Mouse (Mus musculus) forebrain, embryonic 12.5 days (tissue): ENCODE results near the gene Tfcp2l1. TPM values are rescaled to one million over a fixed set of nuclear protein-coding genes. Genes with fewer than 3 reads are reported as not detected.

Source experiments
- ATAC-seq: fragments of 200-750 bp; cut with Nextera tagmentation; 2 replicates; pipeline ENCODE4 v1.8.0; 2017; ENCODE audit warnings: moderate TSS enrichment; ENCODE audit not compliant: low FRiP score
- H3K27ac ChIP-seq: fragments of 300-500 bp; sonication (generic); 2 replicates; pipeline ENCODE4 v1.5.1; 2016; ENCODE audit warnings: mild to moderate bottlenecking
- H3K27me3 ChIP-seq: fragments of 300-500 bp; sonication (generic); 2 replicates; pipeline ENCODE4 v1.6.1; 2016; ENCODE audit warnings: mild to moderate bottlenecking
- H3K36me3 ChIP-seq: fragments of 300-500 bp; sonication (generic); replicated peaks from 2 replicates; pipeline ENCODE4 v1.6.1; 2016; ENCODE audit warnings: mild to moderate bottlenecking
- H3K4me1 ChIP-seq: fragments of 300-500 bp; sonication (generic); 2 replicates; pipeline ENCODE4 v1.6.1; 2016
- H3K4me2 ChIP-seq: fragments of 300-500 bp; sonication (generic); 2 replicates; pipeline ENCODE4 v1.6.1; 2016; ENCODE audit warnings: mild to moderate bottlenecking, moderate library complexity
- H3K4me3 ChIP-seq: fragments of 300-500 bp; sonication (generic); replicated peaks from 2 replicates; pipeline ENCODE4 v1.5.1; 2016; ENCODE audit warnings: mild to moderate bottlenecking
- H3K9ac ChIP-seq: fragments of 300-500 bp; sonication (generic); 2 replicates; pipeline ENCODE4 v1.6.1; 2016; ENCODE audit warnings: mild to moderate bottlenecking
- H3K9me3 ChIP-seq: fragments of 300-500 bp; sonication (generic); 2 replicates; pipeline ENCODE4 v1.6.1; 2016
- WGBS: fragments of 180-500 bp; shearing (Covaris S2); methylation state at CpG from one replicate; pipeline ENCODE4 v1.1.7; 2016; 5-methylcytosine and 5-hydroxymethylcytosine counted together
- polyA plus RNA-seq: library from polyadenylated mRNA; unstranded; fragments of >200 nt; fragmentation: Nextera tagmentation; extraction: Ambion mirVana; gene quantifications from 2 replicates; pipeline ENCODE4 v1.2.1, GENCODE M21; 2016

Gene Tfcp2l1
- polyA plus RNA-seq, 1 experiment from 2014 or later, result 0.13 TPM

DNA sequence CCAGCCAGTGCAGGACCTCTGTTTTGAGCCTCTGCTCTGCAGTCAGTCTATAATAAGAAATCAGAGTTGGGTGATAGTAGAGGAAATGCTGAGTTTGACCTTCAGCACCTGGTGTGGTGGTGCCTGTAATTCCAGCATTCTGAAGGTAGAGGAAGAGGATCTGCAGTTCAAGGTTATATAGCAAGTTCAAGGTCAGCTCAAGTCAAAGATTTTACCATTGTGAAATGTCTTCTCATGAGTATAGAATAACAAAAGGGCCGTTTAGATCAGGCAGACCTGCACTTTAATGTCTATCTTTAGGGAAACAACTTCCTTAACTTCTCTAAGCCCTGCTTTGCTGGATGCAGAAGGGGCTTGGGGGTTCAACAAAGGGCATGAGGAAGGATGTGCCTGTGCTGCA, 35.3 kb downstream of the Tfcp2l1 start:
- no peaks in the 10 kb centered on the region for H3K36me3 ChIP-seq
- H3K4me3 ChIP-seq, result no peak overlapping the region
- no peaks in the 10 kb centered on the region for H3K27me3 ChIP-seq
- ATAC-seq, result no peak
- no peak overlapping the region for H3K27ac ChIP-seq
- no peaks in the 10 kb centered on the region for H3K4me1 ChIP-seq
- no peaks in the 10 kb centered on the region for H3K9me3 ChIP-seq
- 74% methylated on average over 1 of the region's 1 CpGs for WGBS
- H3K9ac ChIP-seq, result no peak overlapping the region
- no peak overlapping the region for H3K4me2 ChIP-seq

DNA sequence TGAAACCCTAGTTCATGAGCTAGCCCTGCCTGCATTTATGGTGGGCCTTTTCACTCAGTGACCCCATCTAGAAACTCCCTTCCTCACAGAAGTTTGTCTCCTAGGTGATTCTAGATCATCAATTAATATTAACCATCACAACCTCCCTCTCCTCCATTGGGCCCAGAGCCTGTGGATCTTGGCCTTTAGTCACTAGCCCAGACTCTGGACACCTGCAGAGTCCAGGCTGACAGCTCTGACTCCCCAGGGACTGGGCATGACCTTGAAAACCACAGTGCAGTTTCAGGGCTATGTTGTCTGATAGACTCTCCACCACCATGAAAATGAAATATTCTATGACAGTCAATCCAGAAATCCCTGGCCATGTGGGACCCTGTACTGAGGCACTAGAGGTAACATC, 39.8 kb downstream of the Tfcp2l1 start:
- H3K27me3 ChIP-seq, result no peaks in the 10 kb centered on the region
- H3K4me3 ChIP-seq, result no peak overlapping the region
- no peaks in the 10 kb centered on the region for H3K36me3 ChIP-seq
- no peaks in the 10 kb centered on the region for H3K9me3 ChIP-seq
- H3K9ac ChIP-seq, result no peak overlapping the region
- H3K4me2 ChIP-seq, result no peak overlapping the region
- ATAC-seq, result no peak
- H3K27ac ChIP-seq, result no peak overlapping the region
- H3K4me1 ChIP-seq, result peaks cover 6% of the 10 kb centered on the region

DNA sequence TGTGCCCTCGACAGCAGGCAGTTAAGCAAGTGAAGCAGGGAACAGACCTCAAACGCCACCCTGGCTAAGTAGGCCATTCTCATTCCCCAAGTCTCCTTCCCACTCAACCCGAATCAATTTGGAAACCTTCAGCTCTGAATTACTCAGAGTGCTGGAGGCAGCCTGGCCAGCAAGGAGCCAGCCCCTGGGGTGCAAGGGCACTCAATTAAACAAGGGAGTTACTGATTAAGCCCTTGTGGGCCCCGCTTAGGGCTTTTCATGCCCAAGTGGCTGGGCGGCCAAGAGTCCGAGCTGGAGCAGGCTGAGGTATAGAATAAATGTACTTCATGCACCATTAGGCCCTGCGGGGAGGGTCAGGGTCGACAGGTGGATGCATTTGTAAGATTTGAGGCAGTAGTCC, 44.5 kb downstream of the Tfcp2l1 start:
- no peak overlapping the region for H3K4me3 ChIP-seq
- no peak overlapping the region for H3K9ac ChIP-seq
- peak; percentile 27; the same call in 1 of the 2 replicates for ATAC-seq
- H3K27me3 ChIP-seq, result no peaks in the 10 kb centered on the region
- H3K36me3 ChIP-seq, result no peaks in the 10 kb centered on the region
- no peak overlapping the region for H3K27ac ChIP-seq
- no peak overlapping the region for H3K4me2 ChIP-seq
- no peaks in the 10 kb centered on the region for H3K9me3 ChIP-seq
- peaks cover 6% of the 10 kb centered on the region for H3K4me1 ChIP-seq
- 19% methylated on average over 8 of the region's 8 CpGs for WGBS

DNA sequence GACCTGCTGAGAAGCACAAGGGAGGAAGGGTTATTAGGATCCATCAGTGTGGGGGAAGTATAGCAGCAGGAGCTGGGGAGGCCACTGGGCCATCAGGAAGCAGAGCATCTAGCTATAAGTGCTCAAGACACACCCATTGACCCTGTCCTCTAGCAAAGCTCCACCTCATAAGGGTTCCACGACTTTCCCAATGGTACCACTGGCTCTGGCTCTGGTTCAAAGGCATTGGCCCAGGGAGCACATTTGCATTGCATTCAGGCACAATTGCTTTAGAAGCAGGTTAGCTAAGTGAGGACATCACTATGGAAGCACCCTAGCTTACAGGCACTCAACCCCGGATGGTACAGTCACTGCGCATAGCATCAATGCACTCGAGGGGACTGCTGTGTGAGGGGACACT, 46.4 kb downstream of the Tfcp2l1 start:
- no peak for ATAC-seq
- Histone ChIP-seq H3K9me3 (no peaks in the 10 kb centered on the region), H3K4me3 (no peak overlapping the region), H3K27ac (no peak overlapping the region), H3K4me2 (no peak overlapping the region), H3K4me1 (peaks cover 6% of the 10 kb centered on the region), H3K9ac (no peak overlapping the region), H3K36me3 (no peaks in the 10 kb centered on the region), H3K27me3 (no peaks in the 10 kb centered on the region)
- WGBS, result 89% methylated on average over 4 of the region's 4 CpGs

DNA sequence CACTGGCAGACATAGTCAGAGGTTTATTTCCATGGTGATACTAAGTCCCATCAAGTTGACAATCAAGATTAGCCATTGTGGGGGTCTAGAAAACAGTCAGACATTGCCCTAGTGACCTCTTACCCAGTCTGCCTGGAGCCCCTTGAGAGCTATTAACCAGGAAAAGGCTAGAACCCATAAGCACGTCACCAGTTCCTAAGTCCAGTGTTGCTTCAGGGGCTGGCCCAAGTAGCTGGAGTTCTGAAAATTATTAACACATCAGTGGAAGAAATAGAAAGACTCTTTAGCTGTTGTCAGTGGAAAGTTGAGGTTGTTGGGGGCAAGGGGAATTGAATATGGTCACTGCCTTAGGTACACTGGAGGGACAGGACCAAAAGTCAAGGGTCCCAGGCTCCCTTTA, 54.2 kb downstream of the Tfcp2l1 start:
- H3K27me3 ChIP-seq, result no peaks in the 10 kb centered on the region
- no peaks in the 10 kb centered on the region for H3K36me3 ChIP-seq
- no peak overlapping the region for H3K4me2 ChIP-seq
- WGBS, result 50% methylated on average over 1 of the region's 1 CpGs
- H3K9me3 ChIP-seq, result no peaks in the 10 kb centered on the region
- no peak overlapping the region for H3K4me3 ChIP-seq
- H3K9ac ChIP-seq, result no peak overlapping the region
- no peaks in the 10 kb centered on the region for H3K4me1 ChIP-seq
- H3K27ac ChIP-seq, result no peak overlapping the region
- ATAC-seq, result no peak

DNA sequence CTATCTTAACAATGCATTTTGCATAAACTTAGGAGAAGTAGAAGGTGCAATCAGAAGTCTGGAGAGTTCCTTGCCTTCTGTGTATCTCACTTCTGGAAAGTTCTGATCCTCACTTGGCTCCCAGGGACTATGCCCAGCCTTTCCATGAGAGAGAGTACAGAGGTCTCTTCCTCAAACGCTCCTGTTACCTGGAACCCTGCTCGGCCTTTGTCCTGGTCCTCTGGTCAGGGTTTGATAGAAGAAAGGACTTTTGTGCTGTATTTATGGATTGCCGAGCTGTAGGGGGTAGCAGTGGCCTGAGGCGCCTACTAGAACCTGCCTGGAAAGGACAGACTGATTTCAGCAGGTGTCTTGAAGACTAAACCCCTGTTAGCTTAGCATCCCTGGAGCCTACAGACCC, 55.9 kb downstream of the Tfcp2l1 start:
- Histone ChIP-seq H3K36me3 (no peaks in the 10 kb centered on the region), H3K27me3 (no peaks in the 10 kb centered on the region), H3K4me3 (no peak overlapping the region), H3K9ac (no peak overlapping the region), H3K9me3 (no peaks in the 10 kb centered on the region), H3K4me1 (no peaks in the 10 kb centered on the region), H3K4me2 (no peak overlapping the region), H3K27ac (no peak overlapping the region)
- 66% methylated on average over 4 of the region's 4 CpGs for WGBS
- no peak for ATAC-seq

DNA sequence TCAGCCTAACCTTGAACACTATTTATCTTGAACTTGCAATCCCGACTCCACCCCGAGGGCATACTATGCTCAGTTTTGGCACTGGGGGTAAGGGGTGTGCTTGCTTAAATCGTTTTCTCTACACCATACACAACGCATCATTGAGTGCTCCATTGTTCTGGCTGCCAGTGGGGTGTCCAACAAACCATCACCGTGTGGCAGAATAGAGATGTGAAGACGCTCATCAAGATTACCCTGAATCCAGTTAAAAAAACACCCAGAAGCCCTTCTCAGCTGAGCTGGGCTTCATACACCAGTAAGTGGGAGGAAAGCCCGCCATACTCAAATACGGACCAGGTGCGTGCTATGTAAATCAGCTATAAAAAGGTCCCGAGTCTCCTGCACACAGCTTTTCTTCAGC, 60.0 kb downstream of the Tfcp2l1 start:
- Histone ChIP-seq H3K27ac (no peak overlapping the region), H3K4me1 (no peaks in the 10 kb centered on the region), H3K36me3 (no peaks in the 10 kb centered on the region), H3K9ac (no peak overlapping the region), H3K4me2 (no peak overlapping the region), H3K9me3 (no peaks in the 10 kb centered on the region), H3K4me3 (no peak overlapping the region), H3K27me3 (no peaks in the 10 kb centered on the region)
- WGBS, result 74% methylated on average over 10 of the region's 10 CpGs
- no peak for ATAC-seq

DNA sequence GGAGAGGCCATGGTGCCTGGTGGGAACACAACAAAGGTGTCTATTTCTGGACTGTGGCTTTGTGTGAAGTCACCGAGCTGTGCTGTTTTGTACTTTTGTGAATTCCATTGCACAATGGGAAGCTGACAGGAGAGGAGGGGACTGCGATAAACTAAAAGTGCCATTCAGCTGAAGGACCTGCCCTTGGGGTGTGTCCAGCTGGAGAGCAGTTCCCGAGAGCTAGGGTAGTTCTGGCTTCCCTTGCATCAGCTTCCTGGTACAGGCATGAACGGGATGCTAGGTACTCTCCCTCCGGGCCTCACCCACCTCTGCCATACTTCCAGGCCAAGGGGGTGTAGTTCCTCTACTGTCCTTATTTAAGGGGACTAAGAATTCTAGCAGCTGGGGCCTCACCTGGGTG, 62.1 kb downstream of the Tfcp2l1 start:
- Histone ChIP-seq H3K9me3 (no peaks in the 10 kb centered on the region), H3K4me1 (no peaks in the 10 kb centered on the region), H3K27me3 (no peaks in the 10 kb centered on the region), H3K36me3 (no peaks in the 10 kb centered on the region), H3K4me2 (no peak overlapping the region), H3K4me3 (no peak overlapping the region), H3K9ac (no peak overlapping the region), H3K27ac (no peak overlapping the region)
- ATAC-seq, result no peak
- 32% methylated on average over 5 of the region's 5 CpGs for WGBS

DNA sequence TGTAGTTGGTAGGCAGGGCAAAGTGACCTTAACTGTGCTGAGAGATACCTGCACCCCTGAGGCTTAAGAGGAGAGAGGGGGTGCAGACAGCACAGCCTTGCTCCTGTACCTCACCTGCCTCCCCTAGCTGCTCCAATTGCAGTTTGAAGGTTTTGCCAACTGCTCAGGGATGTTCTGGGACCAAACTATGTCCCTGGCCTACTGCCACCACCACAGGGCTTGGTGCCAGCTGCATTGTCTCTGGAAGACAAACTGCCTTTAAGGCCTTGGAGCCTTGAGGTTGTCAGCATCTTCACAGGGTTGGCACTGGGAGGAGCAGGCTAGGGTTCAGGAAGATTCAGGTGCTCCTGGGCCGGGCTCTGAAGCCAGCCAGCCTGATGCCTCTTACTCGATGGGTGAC, 66.7 kb downstream of the Tfcp2l1 start:
- Histone ChIP-seq H3K4me1 (no peaks in the 10 kb centered on the region), H3K36me3 (no peaks in the 10 kb centered on the region), H3K27ac (no peak overlapping the region), H3K4me3 (no peak overlapping the region), H3K9me3 (no peaks in the 10 kb centered on the region), H3K4me2 (no peak overlapping the region), H3K9ac (no peak overlapping the region), H3K27me3 (no peaks in the 10 kb centered on the region)
- no peak for ATAC-seq
- 89% methylated on average over 2 of the region's 2 CpGs for WGBS

DNA sequence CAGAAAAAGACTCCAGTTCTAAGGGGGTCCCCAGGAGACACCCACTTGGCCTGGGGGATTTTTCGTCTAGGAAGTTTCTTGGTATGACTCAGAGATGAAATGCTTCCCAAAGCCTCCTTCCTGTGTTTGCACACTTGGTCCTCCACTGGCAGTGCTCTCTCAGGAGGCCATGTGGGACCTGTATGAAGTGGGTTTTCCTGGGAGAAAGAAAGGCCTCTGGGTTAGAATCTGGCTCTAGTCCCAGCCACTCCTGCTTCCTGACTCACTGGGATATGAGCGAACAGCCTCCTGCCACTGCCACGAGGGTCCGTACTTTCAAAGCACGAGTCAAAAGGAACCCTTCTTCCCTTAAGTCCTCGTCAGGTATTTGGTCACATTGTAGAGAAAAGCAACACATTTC, 70.2 kb downstream of the Tfcp2l1 start:
- 84% methylated on average over 6 of the region's 6 CpGs for WGBS
- Histone ChIP-seq H3K4me2 (no peak overlapping the region), H3K4me1 (no peaks in the 10 kb centered on the region), H3K4me3 (no peak overlapping the region), H3K27me3 (no peaks in the 10 kb centered on the region), H3K36me3 (no peaks in the 10 kb centered on the region), H3K27ac (no peak overlapping the region), H3K9ac (no peak overlapping the region), H3K9me3 (no peaks in the 10 kb centered on the region)
- no peak for ATAC-seq

DNA sequence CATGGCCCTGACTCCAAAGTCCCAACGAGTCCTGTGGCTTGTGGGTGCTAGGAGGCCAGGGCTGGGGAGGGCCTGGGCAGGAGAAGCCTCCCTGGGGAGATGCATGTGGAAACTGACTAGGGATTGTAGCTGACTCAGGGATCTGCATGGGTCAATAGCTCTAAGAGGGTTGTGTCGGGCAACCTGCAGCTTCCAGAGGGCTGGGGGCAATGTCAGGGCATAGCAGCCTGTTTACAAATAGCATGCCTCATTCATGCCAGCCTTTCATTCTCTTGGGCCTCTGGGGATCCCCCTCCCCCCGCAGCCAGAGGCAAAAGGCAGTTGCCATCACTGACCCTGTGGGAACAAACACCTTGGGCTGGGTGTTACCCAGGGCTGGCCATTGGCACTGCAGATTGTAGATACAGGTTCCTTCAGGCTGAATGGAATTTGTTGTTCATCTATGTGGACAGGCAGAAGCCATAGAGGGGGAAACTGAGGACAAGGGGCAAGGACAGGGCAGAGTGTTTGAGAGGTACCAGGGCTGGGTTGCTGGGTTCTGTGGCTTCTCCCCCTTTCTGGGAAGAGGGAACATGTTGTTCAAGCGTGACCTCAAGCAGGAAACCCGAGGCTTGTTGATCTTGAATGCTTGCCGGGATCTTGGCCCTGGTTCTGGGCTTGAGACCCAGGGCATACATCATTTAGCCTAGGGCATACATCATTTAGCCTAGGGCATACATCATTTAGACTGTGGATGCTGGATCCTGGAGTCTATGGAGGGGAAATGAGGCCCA, 71.6 kb downstream of the Tfcp2l1 start:
- Histone ChIP-seq H3K36me3 (no peaks in the 10 kb centered on the region), H3K27ac (no peak overlapping the region), H3K4me1 (no peaks in the 10 kb centered on the region), H3K9me3 (no peaks in the 10 kb centered on the region), H3K4me3 (no peak overlapping the region), H3K27me3 (no peaks in the 10 kb centered on the region), H3K4me2 (no peak overlapping the region), H3K9ac (no peak overlapping the region)
- 74% methylated on average over 6 of the region's 6 CpGs for WGBS
- ATAC-seq, result no peak

DNA sequence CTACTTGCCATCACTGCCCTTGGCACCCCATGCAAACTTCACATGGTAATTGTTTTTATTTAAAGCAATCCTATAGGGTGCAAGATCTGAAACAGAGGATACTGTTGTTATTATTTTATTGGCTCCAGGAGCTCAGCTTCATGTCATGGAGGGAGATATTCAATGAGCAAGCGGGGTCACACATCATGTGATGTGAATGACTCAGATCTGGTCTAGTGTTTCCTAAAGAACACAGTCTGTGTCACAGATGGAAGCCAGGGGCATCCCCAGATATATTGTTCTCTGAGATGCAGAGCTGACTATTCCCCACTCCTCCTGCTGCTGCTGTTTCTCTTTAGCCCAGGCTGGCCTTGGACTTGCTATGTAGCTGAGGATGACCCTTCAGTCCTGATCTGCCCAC, 72.2 kb downstream of the Tfcp2l1 start:
- ATAC-seq, result no peak
- Histone ChIP-seq H3K4me2 (no peak overlapping the region), H3K4me3 (no peak overlapping the region), H3K27ac (no peak overlapping the region), H3K4me1 (no peaks in the 10 kb centered on the region), H3K27me3 (no peaks in the 10 kb centered on the region), H3K36me3 (no peaks in the 10 kb centered on the region), H3K9ac (no peak overlapping the region), H3K9me3 (no peaks in the 10 kb centered on the region)
- WGBS, result 93% methylated on average over 1 of the region's 1 CpGs

DNA sequence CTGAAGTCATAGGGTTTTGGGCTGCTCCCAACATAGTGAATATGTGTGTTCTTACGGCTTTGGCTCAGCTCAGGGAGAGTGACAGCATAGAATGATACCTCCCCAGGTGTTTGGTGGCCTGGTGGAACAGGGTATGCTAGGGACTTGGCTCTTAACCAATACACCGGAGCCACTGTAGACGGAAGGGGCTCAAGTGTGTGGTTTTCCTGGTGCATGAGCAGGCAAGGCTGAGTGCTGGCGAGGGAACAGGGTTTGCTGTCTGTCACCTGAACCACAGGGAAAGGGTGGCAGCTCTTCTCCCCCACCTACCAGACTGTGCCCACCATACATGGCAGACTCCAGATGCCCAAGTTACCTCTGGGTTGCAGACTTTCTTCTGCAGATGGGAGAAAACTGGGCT, 83.9 kb downstream of the Tfcp2l1 start:
- Histone ChIP-seq H3K9me3 (no peaks in the 10 kb centered on the region), H3K36me3 (no peaks in the 10 kb centered on the region), H3K9ac (no peak overlapping the region), H3K27me3 (no peaks in the 10 kb centered on the region), H3K27ac (no peak overlapping the region), H3K4me2 (no peak overlapping the region), H3K4me1 (no peaks in the 10 kb centered on the region), H3K4me3 (no peak overlapping the region)
- 91% methylated on average over 4 of the region's 4 CpGs for WGBS
- no peak for ATAC-seq
